8 mouse cellular contexts compared by ENCODE assay signal in genomic region chr16:20677974-20678675, GRCm38 (mm10). TPM values are rescaled to one million over a fixed set of nuclear protein-coding genes. Genes with fewer than 3 reads are reported as not detected.
A peak's percentile ranks its signal among the peaks of the same experiment; 100 is the strongest.
DNase-seq lines count a peak whose midpoint lies in the region; ATAC-seq lines count a peak whose summit lies in the region.

No protein-coding gene starts in this region.

- peak overlapping the region; percentile 16; the same call in 1 of the 2 replicates for H3K27ac ChIP-seq in heart, embryonic 12.5 days (ENCODE audit: poor library complexity, severe bottlenecking)

- peaks cover 79% of the 10 kb centered on the region for H3K36me3 ChIP-seq in heart, embryonic 12.5 days

- H3K27me3 ChIP-seq in heart, embryonic 12.5 days (replicated peaks): no peaks in the 10 kb centered on the region

- ATAC-seq in heart, embryonic 12.5 days (ENCODE audit: insufficient number of reproducible peaks, low FRiP score): no peak
- peak; percentile 90 for ATAC-seq in megakaryocyte progenitor cell, adult 5-6 weeks (replicated peaks; ENCODE audit: poor library complexity)

- H3K9me3 ChIP-seq in heart, embryonic 12.5 days (replicated peaks): no peaks in the 10 kb centered on the region

- H3K9ac ChIP-seq in heart, embryonic 12.5 days: no peak overlapping the region; the same call in 1 of the 2 replicates

- H3K4me3 ChIP-seq in heart, embryonic 12.5 days: no peak overlapping the region

- peaks cover 30% of the 10 kb centered on the region for H3K4me1 ChIP-seq in heart, embryonic 12.5 days (replicated peaks)

- no peak overlapping the region for H3K4me2 ChIP-seq in heart, embryonic 12.5 days

- 74% methylated on average over 10 of the region's 10 CpGs for WGBS in heart, embryonic 12.5 days

- DNase-seq in ovary, adult 18-20 months (ENCODE audit: low spot score): peak; percentile 82
- DNase-seq in ovary, postnatal 10 days (ENCODE audit: low spot score): no peak
- peak; percentile 74 to 76 for DNase-seq in cerebellum, postnatal 14 days
- DNase-seq in left cerebral cortex, adult 11 months (ENCODE audit: low spot score): peak; percentile 73
- DNase-seq in urinary bladder, postnatal 36 days (ENCODE audit: low spot score in 2 of 2): peak; percentile 91 to 92
- no peak for DNase-seq in thymus, postnatal 36 days

RNA-seq across cellular contexts. Expression of gene Eif4g1, which starts 10.0 kb away (rescaled TPM):
- polyA plus RNA-seq in heart, embryonic 12.5 days (2016; fragmentation: Nextera tagmentation; extraction: Ambion mirVana): 169 and 179 TPM in 2 replicates
- total RNA-seq in megakaryocyte progenitor cell, adult 5-6 weeks (2015): 164 and 172 TPM in 2 replicates
- 305 and 366 TPM in 2 replicates for total RNA-seq in megakaryocyte progenitor cell, adult 5-6 weeks (2017)

RNA-seq across cellular contexts. Expression of gene Fam131a, which starts 14.9 kb away (rescaled TPM):
- polyA plus RNA-seq in heart, embryonic 12.5 days (2016; fragmentation: Nextera tagmentation; extraction: Ambion mirVana): 4.0 and 5.2 TPM in 2 replicates
- not detected in 2 replicates for total RNA-seq in megakaryocyte progenitor cell, adult 5-6 weeks (2015)
- total RNA-seq in megakaryocyte progenitor cell, adult 5-6 weeks (2017): 0.17 TPM in 1 of 2 replicates, not detected in the other

RNA-seq across cellular contexts. Expression of gene Psmd2, which starts 26.7 kb away (rescaled TPM):
- polyA plus RNA-seq in heart, embryonic 12.5 days (2016; fragmentation: Nextera tagmentation; extraction: Ambion mirVana): 286 and 288 TPM in 2 replicates
- 113 and 133 TPM in 2 replicates for total RNA-seq in megakaryocyte progenitor cell, adult 5-6 weeks (2015)
- total RNA-seq in megakaryocyte progenitor cell, adult 5-6 weeks (2017): 201 and 230 TPM in 2 replicates

RNA-seq across cellular contexts. Expression of gene Polr2h, which starts 39.3 kb away (rescaled TPM):
- 45.0 and 50.5 TPM in 2 replicates for polyA plus RNA-seq in heart, embryonic 12.5 days (2016; fragmentation: Nextera tagmentation; extraction: Ambion mirVana)
- total RNA-seq in megakaryocyte progenitor cell, adult 5-6 weeks (2015): 75.3 and 99.4 TPM in 2 replicates
- total RNA-seq in megakaryocyte progenitor cell, adult 5-6 weeks (2017): 75.1 and 78.2 TPM in 2 replicates

RNA-seq across cellular contexts. Expression of gene Clcn2, which starts 39.4 kb away (rescaled TPM):
- 6.2 and 7.0 TPM in 2 replicates for polyA plus RNA-seq in heart, embryonic 12.5 days (2016; fragmentation: Nextera tagmentation; extraction: Ambion mirVana)
- total RNA-seq in megakaryocyte progenitor cell, adult 5-6 weeks (2015): 0.34 and 1.3 TPM in 2 replicates
- 1.2 and 1.6 TPM in 2 replicates for total RNA-seq in megakaryocyte progenitor cell, adult 5-6 weeks (2017)

Comparison
In these comparisons a context has a peak if more than half of its experiments do, and no peak if none do; other contexts are left out.
1. DNase-seq: peak in ovary, adult 18-20 months (single experiment), cerebellum, postnatal 14 days (2 of 2), left cerebral cortex, adult 11 months (single experiment) and urinary bladder, postnatal 36 days (2 of 2); none in ovary, postnatal 10 days (single experiment) and thymus, postnatal 36 days (0 of 2).